Mouse (Mus musculus): ENCODE data around the gene Unc50.

Unc50 gene

GRCm38 (mm10) chr1:37429366-37430296, at the start of gene Unc50, which contains the start of gene Coa5:
Unc50 (plus strand) TSS chr1:37430139.
Coa5 (minus strand) TSS chr1:37430103.
- in situ Hi-C loops (cut with MboI; ENCODE audit: unreplicated experiment in 2 of 2): loop anchor here (25.0 kb wide), 3 partner anchors 558 to 667 kb away; partner anchors contain the start of genes Eif5b (in 1 of the 2), Txndc9 (in 1 of the 2) and Zap70 (in 1 of the 2)

- in situ Hi-C loops (cut with MboI; ENCODE audit: unreplicated experiment in 2 of 2): no loop called here
Observed at GRCm38 (mm10) chr1:37380913-37381312, 49.0 kb upstream of the Unc50 start.

- in situ Hi-C loops (cut with MboI; ENCODE audit: unreplicated experiment in 2 of 2): no loop called here
Observed at GRCm38 (mm10) chr1:37384304-37384703, 45.6 kb upstream of the Unc50 start.

GRCm38 (mm10) chr1:37386448-37386971, 43.4 kb upstream of the Unc50 start:
- in situ Hi-C loops (cut with MboI; ENCODE audit: unreplicated experiment in 2 of 2): no loop called here

GRCm38 (mm10) chr1:37393174-37393573, 36.8 kb upstream of the Unc50 start:
- in situ Hi-C loops (cut with MboI; ENCODE audit: unreplicated experiment in 2 of 2): no loop called here

- in situ Hi-C loops (cut with MboI; ENCODE audit: unreplicated experiment in 2 of 2): no loop called here
Observed at GRCm38 (mm10) chr1:37396481-37396880, 33.5 kb upstream of the Unc50 start.

GRCm38 (mm10) chr1:37398961-37399360, 31.0 kb upstream of the Unc50 start:
- in situ Hi-C loops (cut with MboI; ENCODE audit: unreplicated experiment in 2 of 2): no loop called here

- in situ Hi-C loops (cut with MboI; ENCODE audit: unreplicated experiment in 2 of 2): loop anchor here in 1 of 2 experiments (5.0 kb wide), 1 partner anchor 127 kb away; no protein-coding TSS in a partner anchor
Observed at GRCm38 (mm10) chr1:37399734-37400133, 30.2 kb upstream of the Unc50 start.

GRCm38 (mm10) chr1:37401687-37402086, 28.3 kb upstream of the Unc50 start:
- in situ Hi-C loops (cut with MboI; ENCODE audit: unreplicated experiment in 2 of 2): loop anchor here in 1 of 2 experiments (5.0 kb wide), 1 partner anchor 129 kb away; no protein-coding TSS in a partner anchor

GRCm38 (mm10) chr1:37405137-37405536, 24.8 kb upstream of the Unc50 start:
- in situ Hi-C loops (cut with MboI; ENCODE audit: unreplicated experiment in 2 of 2): no loop called here

GRCm38 (mm10) chr1:37407228-37407627, 22.7 kb upstream of the Unc50 start:
- in situ Hi-C loops (cut with MboI; ENCODE audit: unreplicated experiment in 2 of 2): no loop called here

GRCm38 (mm10) chr1:37408059-37408458, 21.9 kb upstream of the Unc50 start:
- in situ Hi-C loops (cut with MboI; ENCODE audit: unreplicated experiment in 2 of 2): no loop called here

- in situ Hi-C loops (cut with MboI; ENCODE audit: unreplicated experiment in 2 of 2): no loop called here
Observed at GRCm38 (mm10) chr1:37408678-37409077, 21.3 kb upstream of the Unc50 start.

GRCm38 (mm10) chr1:37409647-37410046, 20.3 kb upstream of the Unc50 start:
- in situ Hi-C loops (cut with MboI; ENCODE audit: unreplicated experiment in 2 of 2): no loop called here

GRCm38 (mm10) chr1:37415394-37415793, 14.5 kb upstream of the Unc50 start:
- in situ Hi-C loops (cut with MboI; ENCODE audit: unreplicated experiment in 2 of 2): no loop called here

- in situ Hi-C loops (cut with MboI; ENCODE audit: unreplicated experiment in 2 of 2): no loop called here
Observed at GRCm38 (mm10) chr1:37419420-37419819, 10.5 kb upstream of the Unc50 start.

- in situ Hi-C loops (cut with MboI; ENCODE audit: unreplicated experiment in 2 of 2): loop anchor here (25.0 kb wide), 3 partner anchors 560 to 665 kb away; partner anchors contain the start of genes Eif5b (in 1 of the 2), Txndc9 (in 1 of the 2) and Zap70 (in 1 of the 2)
Observed at GRCm38 (mm10) chr1:37427144-37427875, 2.6 kb upstream of the Unc50 start.

- in situ Hi-C loops (cut with MboI; ENCODE audit: unreplicated experiment in 2 of 2): loop anchor here (25.0 kb wide), 3 partner anchors 558 to 667 kb away; partner anchors contain the start of genes Eif5b (in 1 of the 2), Txndc9 (in 1 of the 2) and Zap70 (in 1 of the 2)
Observed at GRCm38 (mm10) chr1:37428911-37429310, 1.0 kb upstream of the Unc50 start.

- in situ Hi-C loops (cut with MboI; ENCODE audit: unreplicated experiment in 2 of 2): loop anchor here (25.0 kb wide), 3 partner anchors 557 to 668 kb away; partner anchors contain the start of genes Eif5b (in 1 of the 2), Txndc9 (in 1 of the 2) and Zap70 (in 1 of the 2)
Observed at GRCm38 (mm10) chr1:37430297-37430840, 430 bp downstream of the Unc50 start.

GRCm38 (mm10) chr1:37436419-37436818, 6.5 kb downstream of the Unc50 start:
- in situ Hi-C loops (cut with MboI; ENCODE audit: unreplicated experiment in 2 of 2): loop anchor here (25.0 kb wide), 3 partner anchors 551 to 674 kb away; partner anchors contain the start of genes Eif5b (in 1 of the 2), Txndc9 (in 1 of the 2) and Zap70 (in 1 of the 2)
